Mouse (Mus musculus): Measurements from ENCODE around the gene Agtpbp1.

GRCm38 (mm10) chr13:59434554-59434953 is 150.5 kb downstream of the Agtpbp1 start:
- TF ChIP-seq CTCF (IDR thresholded peaks at IDR 0.05; ENCODE audit: borderline replicate concordance, insufficient read depth, low read length): 0 out of 2 replicates have a peak, but pooled peaks have one; percentile 20
- no peak for TF ChIP-seq POLR2A (IDR thresholded peaks at IDR 0.05; ENCODE audit: low read depth, low read length)
